Mouse (Mus musculus) stomach, postnatal 0 days (tissue): ENCODE measurements around the gene Epb41.

ENCODE experiments used
- CTCF ChIP-seq: IDR thresholded peaks from 2 replicates; pipeline ENCODE4 v1.5.1; 2016; ENCODE audit warnings: antibody characterized with exemption, low read depth, mild to moderate bottlenecking, moderate library complexity
- EP300 ChIP-seq: optimal IDR thresholded peaks from 2 replicates; pipeline ENCODE3; 2016; ENCODE audit warnings: antibody characterized with exemption

DNA sequence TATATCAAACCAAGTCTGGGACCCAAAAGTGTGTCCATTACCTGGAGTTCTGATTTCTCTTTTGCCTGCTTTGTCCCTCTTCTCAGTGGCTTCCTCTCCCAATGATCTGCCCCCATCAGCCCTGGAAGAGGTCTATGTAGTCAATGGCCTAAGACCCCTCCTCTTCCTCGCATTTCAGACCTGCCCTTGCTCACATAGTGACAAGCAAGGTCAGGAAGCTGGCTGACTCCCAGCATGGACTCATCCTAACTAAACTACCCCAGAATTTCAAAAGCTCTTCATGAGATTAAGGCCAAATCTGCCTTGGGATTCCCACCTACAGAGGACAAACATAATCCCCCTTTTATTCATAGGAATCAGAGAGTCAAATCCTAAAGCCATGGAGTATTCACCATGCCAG lies 675 bp upstream of the Epb41 start:
- no peak for TF ChIP-seq CTCF
- no peak for TF ChIP-seq EP300
